Mouse (Mus musculus) lung, adult 18-20 months (tissue): ENCODE results near the gene Hmgn2.

ENCODE experiments used
- DNase-seq, 2 experiments: peaks; one replicate each; pipeline ENCODE4 v3.0.0; 2022; ENCODE audit warnings: mixed read lengths in 2 of 2

Hmgn2 gene

DNA sequence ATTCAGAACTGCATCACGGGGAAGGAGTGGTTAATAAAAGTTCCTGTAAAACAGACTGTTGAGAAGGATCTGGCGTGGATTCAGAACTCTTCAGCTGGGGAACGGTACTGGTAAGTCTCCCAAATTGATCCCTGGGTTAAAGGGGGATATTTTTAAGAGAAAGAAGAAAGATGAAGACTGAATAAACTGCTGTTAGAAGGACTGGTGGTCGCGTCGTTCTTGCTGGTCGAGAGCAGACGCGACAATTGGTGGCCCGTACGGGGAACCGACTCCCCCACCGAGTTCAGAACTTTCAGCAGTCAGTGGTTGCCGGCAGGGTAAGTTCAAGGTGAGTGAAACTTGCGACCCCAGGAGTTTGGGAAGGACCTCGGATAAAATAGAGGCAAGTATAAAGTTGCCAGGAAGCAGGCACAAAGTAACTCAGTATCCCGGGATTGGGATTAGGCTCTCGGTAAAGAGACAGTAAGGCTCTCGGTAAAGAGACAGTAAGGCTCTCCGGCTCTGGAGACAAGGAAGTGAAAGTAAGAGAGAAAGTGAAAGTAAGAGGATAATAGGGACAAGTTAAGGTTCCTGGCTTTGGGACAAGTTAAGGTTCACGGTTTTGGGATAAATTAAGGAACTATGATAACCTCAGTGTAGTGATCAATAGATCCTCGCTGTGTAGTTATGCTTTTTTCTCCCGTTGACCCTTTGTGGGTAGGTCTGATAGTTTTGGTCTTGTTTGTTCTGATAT is 50.2 kb downstream of the Hmgn2 start:
- peak in 1 of 2 experiments; percentile 50 for DNase-seq
